Mouse (Mus musculus): ENCODE measurements around the gene Entpd8. TPM values are rescaled to one million over a fixed set of nuclear protein-coding genes. Genes with fewer than 3 reads are reported as not detected.

Entpd8 gene
- polyA plus RNA-seq, 1 experiment from 2014 or later, result not detected

DNA sequence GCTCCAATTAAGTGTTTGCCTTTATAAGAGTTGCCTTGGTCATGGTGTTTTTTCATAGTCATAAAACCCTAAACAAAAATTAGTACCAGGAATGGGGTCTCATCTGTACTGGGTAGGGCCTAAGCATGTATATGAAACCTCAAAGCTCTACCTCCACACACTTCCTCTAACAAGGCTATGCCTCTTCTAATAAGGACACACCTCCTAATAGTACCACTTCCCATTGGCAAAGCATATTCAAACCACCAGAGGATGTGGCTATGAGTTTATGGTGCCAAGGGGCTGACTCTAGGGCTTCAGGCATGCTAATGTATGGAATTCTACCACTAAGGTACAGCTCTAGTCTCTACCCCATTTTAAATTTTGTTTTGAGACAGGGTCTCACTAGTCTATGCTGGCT is 14.6 kb upstream of the Entpd8 start:
- Histone ChIP-seq H3K4me2 (no peak overlapping the region), H3K4me1 (no peaks in the 10 kb centered on the region), H3K9me3 (replicated peaks) (no peaks in the 10 kb centered on the region), H3K9ac (no peak overlapping the region), H3K27ac (no peak overlapping the region), H3K4me3 (no peak overlapping the region), H3K36me3 (ENCODE audit: poor library complexity, severe bottlenecking) (peaks cover 29% of the 10 kb centered on the region), H3K27me3 (no peaks in the 10 kb centered on the region)
- no peak for ATAC-seq

DNA sequence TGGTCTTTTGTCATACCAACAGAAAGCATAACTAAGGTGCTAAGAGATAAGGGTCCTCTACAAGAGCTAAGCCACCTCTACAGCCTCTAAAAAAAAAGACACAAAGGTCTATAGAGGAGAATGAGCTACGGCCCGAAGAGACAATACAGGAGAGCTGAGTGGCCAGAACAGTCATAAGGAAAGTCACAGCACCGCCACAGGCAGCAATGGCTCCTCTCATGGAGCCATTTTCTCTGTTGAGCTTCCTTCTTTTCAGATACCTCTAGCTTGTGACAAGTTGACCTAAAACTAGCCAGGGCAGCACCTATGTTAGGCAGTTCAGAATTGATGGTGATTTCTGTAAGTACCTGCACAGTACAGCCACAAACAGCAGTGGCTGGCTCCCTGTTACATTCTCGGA is 13.6 kb upstream of the Entpd8 start:
- Histone ChIP-seq H3K27ac (no peak overlapping the region), H3K4me3 (no peak overlapping the region), H3K36me3 (ENCODE audit: poor library complexity, severe bottlenecking) (peaks cover 19% of the 10 kb centered on the region), H3K4me1 (no peaks in the 10 kb centered on the region), H3K9me3 (replicated peaks) (no peaks in the 10 kb centered on the region), H3K27me3 (no peaks in the 10 kb centered on the region), H3K4me2 (no peak overlapping the region), H3K9ac (no peak overlapping the region)
- WGBS, result 75% methylated on average over 4 of the region's 4 CpGs
- ATAC-seq, result no peak

DNA sequence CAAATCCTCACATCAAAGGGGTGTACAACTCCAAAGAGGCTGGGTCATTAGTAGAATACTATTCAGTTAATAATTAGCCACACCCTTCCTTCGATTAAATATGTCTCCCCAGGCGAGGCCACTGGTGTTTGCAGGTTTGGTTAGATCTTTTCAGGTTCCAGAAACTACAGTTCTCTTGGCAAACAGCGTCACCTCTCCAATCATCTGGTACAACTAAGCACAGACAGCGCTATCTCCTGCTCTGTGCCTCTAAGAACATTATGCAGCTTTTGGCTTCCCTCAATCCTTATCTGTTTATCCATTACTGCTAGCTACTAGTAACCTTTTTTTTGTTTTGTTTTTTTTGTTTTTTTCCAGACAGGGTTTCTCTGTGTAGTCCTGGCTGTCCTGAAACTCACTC is 10.6 kb upstream of the Entpd8 start:
- ATAC-seq, result no peak
- 60% methylated on average over 4 of the region's 4 CpGs for WGBS
- H3K9me3 ChIP-seq (replicated peaks), result no peaks in the 10 kb centered on the region
- no peak overlapping the region for H3K4me3 ChIP-seq
- no peak overlapping the region for H3K4me2 ChIP-seq
- no peak overlapping the region for H3K9ac ChIP-seq
- no peaks in the 10 kb centered on the region for H3K27me3 ChIP-seq
- no peaks in the 10 kb centered on the region for H3K4me1 ChIP-seq
- H3K27ac ChIP-seq, result no peak overlapping the region
- no peaks in the 10 kb centered on the region for H3K36me3 ChIP-seq (ENCODE audit: poor library complexity, severe bottlenecking)

DNA sequence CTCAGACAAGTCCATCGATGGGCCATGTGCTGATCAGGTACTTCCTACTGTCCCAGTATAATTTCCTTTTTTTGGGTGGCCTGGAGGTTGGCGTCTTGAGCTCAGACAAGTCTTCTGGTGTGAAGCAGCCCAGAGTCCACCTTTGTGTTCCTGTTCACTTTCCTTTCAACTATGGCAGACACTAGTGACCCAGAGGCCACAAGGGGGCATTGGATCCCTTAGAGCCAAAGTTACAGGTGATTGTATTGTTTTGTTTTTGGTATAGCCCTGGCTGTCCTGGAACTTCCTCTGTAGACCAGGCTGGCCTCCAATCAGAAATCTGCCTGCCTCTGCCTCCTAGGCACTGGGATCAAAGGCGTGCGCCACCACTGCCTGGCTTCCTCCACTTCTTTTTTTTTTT is 7.7 kb upstream of the Entpd8 start:
- WGBS, result 87% methylated on average over 4 of the region's 4 CpGs
- no peak overlapping the region for H3K9ac ChIP-seq
- H3K9me3 ChIP-seq (replicated peaks), result no peaks in the 10 kb centered on the region
- no peak overlapping the region for H3K4me2 ChIP-seq
- no peak overlapping the region for H3K27ac ChIP-seq
- H3K4me3 ChIP-seq, result no peak overlapping the region
- H3K36me3 ChIP-seq (ENCODE audit: poor library complexity, severe bottlenecking), result no peaks in the 10 kb centered on the region
- no peaks in the 10 kb centered on the region for H3K27me3 ChIP-seq
- H3K4me1 ChIP-seq, result no peaks in the 10 kb centered on the region
- no peak for ATAC-seq

DNA sequence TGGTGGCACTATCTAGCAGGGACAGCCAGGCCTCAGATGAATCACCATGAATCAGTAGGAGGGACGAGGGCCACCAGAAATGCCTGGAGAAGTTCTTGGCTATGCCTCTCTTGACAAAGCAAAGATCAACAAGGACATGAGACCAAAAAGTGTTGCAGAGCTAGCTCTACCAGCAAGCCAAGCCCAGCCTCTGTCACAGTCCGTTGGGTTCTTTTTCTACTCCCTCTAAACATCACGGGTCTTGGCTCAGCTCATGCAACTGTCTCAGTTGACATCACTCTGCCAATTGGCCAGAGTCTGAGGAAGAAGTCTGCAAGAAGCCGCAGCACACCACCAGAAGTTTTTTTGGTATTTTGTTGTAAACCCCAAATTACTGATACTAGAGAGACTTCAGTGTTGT is 4.6 kb upstream of the Entpd8 start:
- Histone ChIP-seq H3K4me2 (no peak overlapping the region), H3K9me3 (replicated peaks) (no peaks in the 10 kb centered on the region), H3K27me3 (no peaks in the 10 kb centered on the region), H3K4me3 (no peak overlapping the region), H3K36me3 (ENCODE audit: poor library complexity, severe bottlenecking) (no peaks in the 10 kb centered on the region), H3K9ac (no peak overlapping the region), H3K4me1 (no peaks in the 10 kb centered on the region), H3K27ac (no peak overlapping the region)
- WGBS, result 73% methylated on average over 4 of the region's 4 CpGs
- no peak for ATAC-seq

DNA sequence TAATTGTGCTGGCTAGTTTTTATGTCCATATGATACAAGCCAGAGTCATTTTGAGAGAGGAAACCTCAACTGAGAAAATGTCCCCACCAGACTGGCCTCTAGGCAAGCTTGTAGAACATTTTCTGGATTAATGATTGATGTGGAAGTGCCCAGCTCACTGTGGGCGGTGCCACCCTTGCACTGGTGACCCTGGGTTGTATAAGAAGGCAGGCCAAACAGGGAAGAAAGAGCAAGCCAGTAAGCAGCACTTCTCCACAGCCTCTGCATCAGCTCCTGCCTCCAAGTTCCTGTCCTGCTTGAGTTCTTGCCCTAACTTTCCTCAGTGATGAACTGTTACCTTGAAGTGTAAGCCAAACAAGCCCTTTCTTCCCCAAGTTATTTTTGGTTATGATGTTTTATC is 1.1 kb upstream of the Entpd8 start:
- H3K36me3 ChIP-seq (ENCODE audit: poor library complexity, severe bottlenecking), result no peaks in the 10 kb centered on the region
- H3K4me3 ChIP-seq, result no peak overlapping the region
- H3K27ac ChIP-seq, result no peak overlapping the region
- H3K9me3 ChIP-seq (replicated peaks), result no peaks in the 10 kb centered on the region
- no peak for ATAC-seq
- H3K27me3 ChIP-seq, result no peaks in the 10 kb centered on the region
- H3K4me1 ChIP-seq, result no peaks in the 10 kb centered on the region
- WGBS, result 71% methylated on average over 1 of the region's 1 CpGs
- no peak overlapping the region for H3K9ac ChIP-seq
- no peak overlapping the region for H3K4me2 ChIP-seq

DNA sequence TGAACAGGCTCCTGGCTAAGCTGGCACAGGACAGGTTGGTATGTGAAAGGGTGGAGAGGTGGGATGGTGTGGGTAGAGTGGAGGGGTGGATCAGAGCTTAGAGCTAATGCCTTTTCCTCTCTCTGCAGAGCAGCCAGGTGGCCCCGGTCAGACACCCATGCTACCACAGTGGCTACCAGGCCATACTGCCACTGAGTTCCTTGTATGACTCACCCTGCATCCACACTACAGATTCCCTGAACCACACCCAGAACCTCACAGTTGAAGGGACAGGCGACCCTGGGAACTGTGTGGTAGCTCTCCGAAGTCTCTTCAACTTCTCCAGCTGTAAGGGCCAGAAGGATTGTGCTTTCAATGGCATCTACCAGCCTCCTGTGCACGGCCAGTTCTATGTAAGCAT is 3.6 kb downstream of the Entpd8 start:
- Histone ChIP-seq H3K36me3 (ENCODE audit: poor library complexity, severe bottlenecking) (no peaks in the 10 kb centered on the region), H3K4me1 (no peaks in the 10 kb centered on the region), H3K27ac (no peak overlapping the region), H3K4me2 (no peak overlapping the region), H3K9ac (no peak overlapping the region), H3K27me3 (no peaks in the 10 kb centered on the region), H3K4me3 (no peak overlapping the region), H3K9me3 (replicated peaks) (no peaks in the 10 kb centered on the region)
- WGBS, result 80% methylated on average over 4 of the region's 4 CpGs
- ATAC-seq, result no peak

DNA sequence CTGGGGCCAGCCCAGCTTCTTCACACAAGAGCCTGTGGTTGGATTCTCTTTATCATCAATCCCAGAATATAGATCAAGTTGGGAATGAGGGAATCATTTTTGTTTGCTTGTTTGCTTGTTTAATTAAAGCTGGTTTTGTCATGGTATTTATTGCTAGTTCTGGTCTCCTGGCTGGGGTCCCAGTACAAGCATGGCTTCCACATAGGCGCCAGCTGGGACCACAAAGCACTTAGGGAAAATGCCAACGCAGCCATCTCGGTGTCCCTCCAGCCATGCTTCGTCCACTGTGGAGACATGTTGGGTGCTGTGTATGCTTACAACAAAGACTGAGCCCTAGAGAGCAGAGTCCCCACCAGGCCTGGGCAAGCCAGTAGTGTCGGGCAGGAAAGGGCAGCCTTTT is 5.5 kb downstream of the Entpd8 start:
- 84% methylated on average over 5 of the region's 5 CpGs for WGBS
- Histone ChIP-seq H3K9me3 (replicated peaks) (no peaks in the 10 kb centered on the region), H3K4me3 (no peak overlapping the region), H3K27me3 (no peaks in the 10 kb centered on the region), H3K27ac (no peak overlapping the region), H3K4me1 (no peaks in the 10 kb centered on the region), H3K4me2 (no peak overlapping the region), H3K36me3 (ENCODE audit: poor library complexity, severe bottlenecking) (no peaks in the 10 kb centered on the region), H3K9ac (no peak overlapping the region)
- no peak for ATAC-seq

DNA sequence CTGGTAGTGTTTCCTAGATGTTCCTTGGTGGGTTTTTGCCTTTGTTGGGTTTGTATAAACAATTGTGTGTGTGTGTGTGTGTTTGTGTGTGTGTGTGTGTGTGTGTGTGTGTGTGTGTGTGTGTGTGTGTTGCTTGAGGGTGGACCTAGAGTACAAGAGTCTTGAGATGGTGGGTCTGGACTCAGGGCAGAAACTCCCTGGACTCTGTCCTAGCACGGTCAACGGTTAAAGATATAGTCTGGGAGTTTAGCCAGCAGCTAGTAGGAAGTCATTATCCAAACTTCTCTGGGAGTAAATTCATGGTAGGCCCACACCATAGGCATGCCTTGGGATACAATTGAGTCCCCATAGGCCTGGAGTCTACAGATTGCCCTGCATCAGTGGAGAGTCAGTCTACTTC is 7.7 kb downstream of the Entpd8 start:
- Histone ChIP-seq H3K9ac (no peak overlapping the region), H3K36me3 (ENCODE audit: poor library complexity, severe bottlenecking) (no peaks in the 10 kb centered on the region), H3K4me3 (no peak overlapping the region), H3K9me3 (replicated peaks) (no peaks in the 10 kb centered on the region), H3K4me2 (no peak overlapping the region), H3K4me1 (no peaks in the 10 kb centered on the region), H3K27ac (no peak overlapping the region), H3K27me3 (0 out of 2 replicates have a peak, but pooled peaks cover 5% of the 10 kb centered on the region)
- 97% methylated on average over 2 of the region's 2 CpGs for WGBS
- no peak for ATAC-seq

DNA sequence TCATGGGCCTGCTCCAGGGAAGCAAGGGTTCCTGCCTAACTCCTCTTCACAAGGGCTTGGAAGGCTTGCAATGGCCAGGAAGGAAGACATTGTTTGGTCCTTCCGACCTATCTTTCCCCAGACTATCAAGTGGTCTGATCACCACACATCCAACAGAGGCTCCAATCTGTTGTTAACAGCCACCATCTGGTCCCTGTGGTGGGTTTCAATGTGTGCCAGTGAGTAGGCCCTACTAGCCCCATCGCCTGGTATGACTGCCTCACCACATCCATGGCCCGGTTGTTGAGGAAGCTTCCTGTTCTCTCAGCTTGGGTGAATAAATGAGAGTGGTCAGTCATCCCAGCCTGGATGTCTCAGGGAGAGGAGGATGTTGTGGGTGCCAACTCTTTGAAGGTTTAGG is 8.5 kb downstream of the Entpd8 start:
- Histone ChIP-seq H3K27ac (no peak overlapping the region), H3K36me3 (ENCODE audit: poor library complexity, severe bottlenecking) (no peaks in the 10 kb centered on the region), H3K9ac (no peak overlapping the region), H3K4me2 (no peak overlapping the region), H3K9me3 (replicated peaks) (no peaks in the 10 kb centered on the region), H3K4me1 (no peaks in the 10 kb centered on the region), H3K4me3 (no peak overlapping the region), H3K27me3 (0 out of 2 replicates have a peak, but pooled peaks cover 5% of the 10 kb centered on the region)
- ATAC-seq, result no peak
- WGBS, result 80% methylated on average over 3 of the region's 3 CpGs

DNA sequence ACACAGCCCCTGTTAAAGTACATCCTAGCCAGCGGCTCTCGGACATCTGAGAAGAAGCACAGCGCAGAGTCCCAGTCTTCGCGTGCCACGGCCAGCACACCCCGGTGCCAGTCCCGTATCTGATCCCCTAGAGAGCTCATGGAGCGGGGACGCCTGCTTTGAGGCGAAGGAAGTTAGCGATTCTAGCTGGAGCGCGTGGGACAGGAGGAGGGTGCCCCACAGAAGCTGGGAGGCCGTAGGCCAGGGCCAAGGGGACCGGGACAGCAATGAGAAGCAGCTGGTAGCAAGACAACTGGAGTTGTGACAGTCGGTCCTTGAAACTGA is 14.6 kb downstream of the Entpd8 start:
- no peak overlapping the region for H3K4me3 ChIP-seq
- H3K27me3 ChIP-seq, result peaks cover 8% of the 10 kb centered on the region
- ATAC-seq, result no peak
- no peak overlapping the region for H3K9ac ChIP-seq
- H3K36me3 ChIP-seq (ENCODE audit: poor library complexity, severe bottlenecking), result no peaks in the 10 kb centered on the region
- WGBS, result 44% methylated on average over 17 of the region's 17 CpGs
- peaks cover 10% of the 10 kb centered on the region for H3K4me1 ChIP-seq
- H3K27ac ChIP-seq, result no peak overlapping the region
- H3K4me2 ChIP-seq, result no peak overlapping the region
- H3K9me3 ChIP-seq (replicated peaks), result no peaks in the 10 kb centered on the region

DNA sequence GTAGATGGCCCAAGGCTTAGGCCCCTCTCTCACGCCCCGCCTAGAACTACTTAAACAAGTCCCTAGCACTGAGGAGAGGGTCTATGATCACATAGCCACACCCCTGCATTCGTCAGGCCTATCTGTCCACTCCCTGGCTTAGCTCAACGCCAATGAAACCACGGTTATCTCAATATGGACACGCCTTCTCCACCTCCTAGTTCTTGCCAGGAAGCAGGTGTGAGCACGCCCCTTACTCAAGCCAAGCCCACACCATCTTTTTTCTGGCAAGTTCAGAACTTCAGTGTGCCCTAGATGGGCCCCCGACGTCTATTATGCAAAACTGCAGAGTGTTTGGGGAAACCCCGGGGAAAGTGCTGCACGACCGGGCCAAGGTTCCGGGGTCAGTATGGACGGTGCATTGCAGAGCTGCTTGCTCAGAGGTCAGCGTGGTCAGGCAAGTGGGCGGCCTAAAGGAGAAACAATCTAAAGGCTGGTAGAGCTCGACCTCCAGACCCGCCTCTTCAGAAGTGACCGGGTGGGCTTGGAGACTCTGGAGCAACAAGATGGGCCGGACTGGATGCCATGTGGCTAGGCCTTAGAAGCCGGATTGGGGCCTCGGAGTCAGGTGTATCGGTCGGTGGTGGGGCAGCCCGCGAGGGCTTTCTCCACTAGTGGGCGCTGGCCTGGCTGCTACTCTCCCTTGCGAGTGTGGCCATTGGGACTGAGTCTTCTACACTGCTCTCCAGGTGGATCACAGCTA is 15.2 kb downstream of the Entpd8 start, which contains the start of gene Noxa1:
Noxa1 (minus strand) TSS at position 41 of the 742 bp plus-strand sequence.
- Histone ChIP-seq H3K27ac (no peak within 1 kb of the TSS), H3K36me3 (ENCODE audit: poor library complexity, severe bottlenecking) (no peaks in the 10 kb centered on the region), H3K9ac (no peak within 1 kb of the TSS), H3K27me3 (peaks cover 8% of the 10 kb centered on the region), H3K4me3 (no peak within 1 kb of the TSS), H3K9me3 (replicated peaks) (no peaks in the 10 kb centered on the region), H3K4me2 (no peak within 1 kb of the TSS), H3K4me1 (peaks cover 15% of the 10 kb centered on the region)
- 54% methylated on average over 28 of the region's 28 CpGs for WGBS
- ATAC-seq, result no peak

DNA sequence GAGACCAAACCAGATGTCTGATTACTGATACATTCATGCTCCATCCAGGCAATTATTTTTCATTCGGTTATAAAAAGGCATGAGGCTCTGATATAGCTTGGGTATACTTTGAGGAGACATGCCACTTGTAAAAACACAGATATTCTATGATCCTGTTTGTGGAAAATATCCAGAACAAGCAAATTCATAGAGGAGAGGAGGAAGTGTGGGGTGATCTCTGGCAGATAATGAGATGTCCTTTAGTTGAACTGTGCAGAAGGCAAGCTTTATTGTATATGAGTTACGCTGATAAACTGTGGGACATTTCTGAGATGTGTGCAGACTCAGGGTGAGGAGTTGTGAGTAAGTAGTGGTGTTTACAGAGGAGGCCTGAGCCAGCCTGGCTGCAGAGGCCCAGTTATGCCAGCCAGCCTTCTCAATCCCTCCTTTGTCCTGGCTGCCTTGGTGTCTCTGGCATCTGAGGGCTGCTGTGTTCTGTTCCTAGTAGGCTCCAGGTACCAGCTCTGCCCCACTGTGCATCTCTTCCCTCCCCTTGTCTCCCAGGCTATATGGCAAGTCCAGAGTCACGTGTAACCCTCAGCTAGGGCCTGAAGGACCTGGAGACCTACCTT is 18.0 kb downstream of the Entpd8 start:
- Histone ChIP-seq H3K9ac (no peak overlapping the region), H3K27ac (no peak overlapping the region), H3K9me3 (replicated peaks) (no peaks in the 10 kb centered on the region), H3K36me3 (ENCODE audit: poor library complexity, severe bottlenecking) (no peaks in the 10 kb centered on the region), H3K4me2 (no peak overlapping the region), H3K4me3 (no peak overlapping the region), H3K4me1 (peaks cover 18% of the 10 kb centered on the region), H3K27me3 (peaks cover 2% of the 10 kb centered on the region)
- no peak for ATAC-seq
- WGBS, result 90% methylated on average over 3 of the region's 3 CpGs
